Mouse (Mus musculus): ENCODE results near the gene Hdac11.
"Not testable (repeated sequence)": the region's sequence is repeated elsewhere in the genome, so short reads cannot be mapped to it uniquely, and the experiment has no call there.

Gene Hdac11

GRCm38 (mm10) chr6:91200429-91201188 is 44.1 kb downstream of the Hdac11 start:
- no peak for DNase-seq (ENCODE audit: low read depth in 1 of 2, low spot score in 2 of 2)

GRCm38 (mm10) chr6:91201881-91202341 is 45.4 kb downstream of the Hdac11 start:
- no peak for DNase-seq (ENCODE audit: low read depth in 1 of 2, low spot score in 2 of 2)

GRCm38 (mm10) chr6:91202571-91202970 is 46.1 kb downstream of the Hdac11 start:
- DNase-seq (ENCODE audit: low read depth in 1 of 2, low spot score in 2 of 2), result no peak

- no peak for DNase-seq (ENCODE audit: low read depth in 1 of 2, low spot score in 2 of 2)
Observed at GRCm38 (mm10) chr6:91205346-91205745, 48.9 kb downstream of the Hdac11 start.

GRCm38 (mm10) chr6:91205791-91206190 is 49.3 kb downstream of the Hdac11 start:
- no peak for DNase-seq (ENCODE audit: low read depth in 1 of 2, low spot score in 2 of 2)

- no peak for DNase-seq (ENCODE audit: low read depth in 1 of 2, low spot score in 2 of 2)
Observed at GRCm38 (mm10) chr6:91207491-91207890, 51.0 kb downstream of the Hdac11 start.

- DNase-seq (ENCODE audit: low read depth in 1 of 2, low spot score in 2 of 2), result no peak
Observed at GRCm38 (mm10) chr6:91209780-91210179, 53.3 kb downstream of the Hdac11 start.

- no peak for DNase-seq (ENCODE audit: low read depth in 1 of 2, low spot score in 2 of 2)
Observed at GRCm38 (mm10) chr6:91210852-91211251, 54.4 kb downstream of the Hdac11 start.

GRCm38 (mm10) chr6:91212155-91212554 is 55.7 kb downstream of the Hdac11 start, which contains the start of gene Fbln2:
Gene Fbln2, plus strand, starts transcription at chr6:91212455.
- not testable (repeated sequence) for DNase-seq (ENCODE audit: low read depth in 1 of 2, low spot score in 2 of 2)

- no peak for DNase-seq (ENCODE audit: low read depth in 1 of 2, low spot score in 2 of 2)
Observed at GRCm38 (mm10) chr6:91212571-91212970, 56.1 kb downstream of the Hdac11 start.

- no peak for DNase-seq (ENCODE audit: low read depth in 1 of 2, low spot score in 2 of 2)
Observed at GRCm38 (mm10) chr6:91213287-91214218, 57.1 kb downstream of the Hdac11 start.

GRCm38 (mm10) chr6:91215454-91215853 is 59.0 kb downstream of the Hdac11 start:
- no peak for DNase-seq (ENCODE audit: low read depth in 1 of 2, low spot score in 2 of 2)

GRCm38 (mm10) chr6:91218445-91218844 is 62.0 kb downstream of the Hdac11 start:
- DNase-seq (ENCODE audit: low read depth in 1 of 2, low spot score in 2 of 2), result no peak

- no peak for DNase-seq (ENCODE audit: low read depth in 1 of 2, low spot score in 2 of 2)
Observed at GRCm38 (mm10) chr6:91218871-91219270, 62.4 kb downstream of the Hdac11 start.

- DNase-seq (ENCODE audit: low read depth in 1 of 2, low spot score in 2 of 2), result no peak
Observed at GRCm38 (mm10) chr6:91220062-91220461, 63.6 kb downstream of the Hdac11 start.

GRCm38 (mm10) chr6:91221094-91221493 is 64.6 kb downstream of the Hdac11 start:
- DNase-seq (ENCODE audit: low read depth in 1 of 2, low spot score in 2 of 2), result no peak

- DNase-seq (ENCODE audit: low read depth in 1 of 2, low spot score in 2 of 2), result no peak
Observed at GRCm38 (mm10) chr6:91222694-91223346, 66.4 kb downstream of the Hdac11 start.
